In the genomic region with DNA sequence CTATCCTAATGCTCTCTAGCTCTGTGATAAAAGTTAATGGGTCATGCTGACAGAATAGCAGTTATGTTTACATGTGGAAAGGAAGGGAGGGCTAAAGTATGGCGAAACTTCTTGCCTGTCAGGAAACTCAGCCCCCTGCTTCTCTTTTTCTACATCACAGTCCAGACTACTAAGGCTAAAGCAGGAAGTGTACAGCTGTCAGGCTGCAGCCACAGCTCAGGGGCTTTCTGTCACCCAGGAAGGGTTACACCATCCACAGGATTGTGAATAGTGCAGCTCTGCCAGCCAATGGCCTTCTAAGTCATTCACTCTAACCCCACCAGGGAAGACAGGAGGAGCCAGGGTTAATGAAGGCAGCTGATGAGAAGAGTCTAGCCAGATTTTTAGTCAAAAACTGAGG, we compare ENCODE assay signal across 22 mouse cellular contexts. TPM values are rescaled to one million over a fixed set of nuclear protein-coding genes. Genes with fewer than 3 reads are reported as not detected.
A peak's percentile ranks its signal among the peaks of the same experiment; 100 is the strongest.
DNase-seq lines count a peak whose midpoint lies in the region; ATAC-seq and TF ChIP-seq lines count a peak whose summit lies in the region.
"Had no signal": no experiment of that assay in that cellular context is flagged by ENCODE, and none has a peak within 500 bp of the region (broad histone marks: within the 10 kb centered on the region; RNA-seq: fewer than 3 reads in every experiment).

No protein-coding gene starts in this region.

- no peak for ATAC-seq in kidney, postnatal 0 days (replicated peaks; ENCODE audit: low FRiP score, low read depth)
- ATAC-seq in liver, postnatal 0 days = peak; percentile 91
- peak; percentile 93 for ATAC-seq in megakaryocyte, adult 5-6 weeks (ENCODE audit: poor library complexity, severe bottlenecking)
- ATAC-seq in hindbrain, embryonic 11.5 days (ENCODE audit: low FRiP score) = no peak
- ATAC-seq: activated CD4-positive, CD25-positive, alpha-beta regulatory T cell, adult 4 months; intestine, embryonic 16.5 days had no signal

- no peak overlapping the region for H3K4me3 ChIP-seq in kidney, postnatal 0 days (replicated peaks; ENCODE audit: low read depth, low read length)
- no peak overlapping the region for H3K4me3 ChIP-seq in liver, postnatal 0 days (ENCODE audit: low read depth, low read length)
- no peak overlapping the region for H3K4me3 ChIP-seq in hindbrain, embryonic 11.5 days (ENCODE audit: low read depth, low read length)
- H3K4me3 ChIP-seq: forebrain, embryonic 10.5 days; heart, embryonic 12.5 days; hindbrain, embryonic 10.5 days; layer of hippocampus, adult 2 months; neural tube, embryonic 13.5 days had no signal

- H3K36me3 ChIP-seq in kidney, postnatal 0 days (ENCODE audit: insufficient read depth, low read length) = no peaks in the 10 kb centered on the region
- H3K36me3 ChIP-seq in liver, postnatal 0 days (replicated peaks; ENCODE audit: insufficient read depth, low read length) = no peaks in the 10 kb centered on the region
- H3K36me3 ChIP-seq in hindbrain, embryonic 11.5 days (ENCODE audit: control insufficient read depth, insufficient read depth, low read length) = no peaks in the 10 kb centered on the region
- H3K36me3 ChIP-seq: forebrain, embryonic 10.5 days; G1E; heart, embryonic 12.5 days; hindbrain, embryonic 10.5 days; neural tube, embryonic 13.5 days had no signal

- H3K4me2 ChIP-seq in kidney, postnatal 0 days (ENCODE audit: low read length) = no peak overlapping the region
- H3K4me2 ChIP-seq in liver, postnatal 0 days (ENCODE audit: low read depth, low read length) = no peak overlapping the region
- no peak overlapping the region for H3K4me2 ChIP-seq in hindbrain, embryonic 11.5 days (replicated peaks; ENCODE audit: low read depth, low read length)
- H3K4me2 ChIP-seq: heart, embryonic 12.5 days; neural tube, embryonic 13.5 days had no signal

- no peak for TF ChIP-seq CTCF in kidney, postnatal 0 days (IDR thresholded peaks at IDR 0.05; ENCODE audit: low read depth)
- TF ChIP-seq CTCF in liver, postnatal 0 days (IDR thresholded peaks at IDR 0.05; ENCODE audit: low read depth) = no peak

- H3K27ac ChIP-seq in kidney, postnatal 0 days = no peak overlapping the region
- H3K27ac ChIP-seq in liver, postnatal 0 days (ENCODE audit: low read depth) = peak overlapping the region; percentile 63; the same call in 1 of the 2 replicates
- H3K27ac ChIP-seq in hindbrain, embryonic 11.5 days (ENCODE audit: low read depth, low read length) = no peak overlapping the region
- H3K27ac ChIP-seq: forebrain, embryonic 10.5 days; hindbrain, embryonic 10.5 days; layer of hippocampus, adult 2 months; neural tube, embryonic 13.5 days had no signal

- DNase-seq in kidney, postnatal 0 days (ENCODE audit: low spot score) = peak; percentile 10
- no peak for DNase-seq in kidney, adult 9 months
- DNase-seq in brain, adult 2 months (ENCODE audit: low read depth, low spot score) = peak; percentile 24
- DNase-seq in liver, postnatal 0 days = peak; percentile 36
- no peak for DNase-seq in frontal cortex, postnatal 25 days (ENCODE audit: low spot score in 2 of 2)
- no peak for DNase-seq in hindbrain, embryonic 11.5 days (ENCODE audit: low spot score)
- DNase-seq in urinary bladder, postnatal 10 days (ENCODE audit: low spot score) = no peak
- DNase-seq: cerebellum, postnatal 10 days; midbrain, embryonic 14.5 days; thymus, adult 18-20 months had no signal

- no peaks in the 10 kb centered on the region for H3K27me3 ChIP-seq in kidney, postnatal 0 days (ENCODE audit: insufficient read depth, low read length)
- H3K27me3 ChIP-seq in liver, postnatal 0 days (ENCODE audit: insufficient read depth, low read length) = no peaks in the 10 kb centered on the region
- no peaks in the 10 kb centered on the region for H3K27me3 ChIP-seq in hindbrain, embryonic 11.5 days (ENCODE audit: control insufficient read depth, insufficient read depth, low read length)
- H3K27me3 ChIP-seq: heart, embryonic 12.5 days; neural tube, embryonic 13.5 days had no signal

- no peak for TF ChIP-seq EP300 in liver, postnatal 0 days (IDR thresholded peaks at IDR 0.05; ENCODE audit: low read depth)

- no peaks in the 10 kb centered on the region for H3K4me1 ChIP-seq in kidney, postnatal 0 days (replicated peaks; ENCODE audit: insufficient read depth, low read length)
- H3K4me1 ChIP-seq in liver, postnatal 0 days (ENCODE audit: insufficient read depth) = no peaks in the 10 kb centered on the region
- H3K4me1 ChIP-seq in hindbrain, embryonic 11.5 days (replicated peaks; ENCODE audit: control insufficient read depth, insufficient read depth, low read length) = no peaks in the 10 kb centered on the region
- H3K4me1 ChIP-seq: forebrain, embryonic 10.5 days; heart, embryonic 12.5 days; hindbrain, embryonic 10.5 days; neural tube, embryonic 13.5 days had no signal

- H3K9me3 ChIP-seq in kidney, postnatal 0 days (replicated peaks; ENCODE audit: low read length) = no peaks in the 10 kb centered on the region
- H3K9me3 ChIP-seq in liver, postnatal 0 days (ENCODE audit: low read length) = no peaks in the 10 kb centered on the region
- no peaks in the 10 kb centered on the region for H3K9me3 ChIP-seq in hindbrain, embryonic 11.5 days (ENCODE audit: control insufficient read depth, low read length)
- H3K9me3 ChIP-seq: forebrain, embryonic 10.5 days; heart, embryonic 12.5 days; hindbrain, embryonic 10.5 days; neural tube, embryonic 13.5 days had no signal

- no peak overlapping the region for H3K9ac ChIP-seq in kidney, postnatal 0 days (ENCODE audit: low read depth, low read length)
- no peak overlapping the region for H3K9ac ChIP-seq in liver, postnatal 0 days (replicated peaks)
- no peak overlapping the region for H3K9ac ChIP-seq in hindbrain, embryonic 11.5 days (ENCODE audit: low read depth, low read length)
- H3K9ac ChIP-seq: heart, embryonic 12.5 days; neural tube, embryonic 13.5 days had no signal

- WGBS in kidney, postnatal 0 days = 13% methylated on average over 1 of the region's 1 CpGs
- WGBS in liver, postnatal 0 days (ENCODE audit: insufficient replicate concordance) = 10% methylated on average over 1 of the region's 1 CpGs
- 74% methylated on average over 1 of the region's 1 CpGs for WGBS in hindbrain, embryonic 11.5 days

RNA-seq across cellular contexts. Expression of a gene that starts 11.0 kb away (rescaled TPM):
- polyA plus RNA-seq in kidney, postnatal 0 days (2015; fragmentation: Nextera tagmentation; extraction: Ambion mirVana) = 32.7 and 36.2 TPM in 2 replicates
- 14.2 and 15.2 TPM in 2 replicates for polyA plus RNA-seq in liver, postnatal 0 days (2015; fragmentation: Nextera tagmentation; extraction: Ambion mirVana)
- total RNA-seq in megakaryocyte, adult 5-6 weeks (2015) = 77.7 and 81.1 TPM in 2 replicates
- total RNA-seq in megakaryocyte, adult 5-6 weeks (2017) = 77.6 and 82.9 TPM in 2 replicates
- polyA plus RNA-seq in hindbrain, embryonic 11.5 days (2014; fragmentation: Nextera tagmentation; extraction: Ambion mirVana) = 29.3 and 32.2 TPM in 2 replicates

RNA-seq across cellular contexts. Expression of a gene that starts 12.2 kb away (rescaled TPM):
- polyA plus RNA-seq in kidney, postnatal 0 days (2015; fragmentation: Nextera tagmentation; extraction: Ambion mirVana) = not detected in 2 replicates
- polyA plus RNA-seq in liver, postnatal 0 days (2015; fragmentation: Nextera tagmentation; extraction: Ambion mirVana) = 0.09 TPM in 1 of 2 replicates, not detected in the other
- total RNA-seq in megakaryocyte, adult 5-6 weeks (2015) = 1.5 and 1.8 TPM in 2 replicates
- 1.8 and 2.0 TPM in 2 replicates for total RNA-seq in megakaryocyte, adult 5-6 weeks (2017)
- not detected in 2 replicates for polyA plus RNA-seq in hindbrain, embryonic 11.5 days (2014; fragmentation: Nextera tagmentation; extraction: Ambion mirVana)
- total RNA-seq: gastrocnemius, adult 8-10 months; layer of hippocampus, adult 2 months; left cerebral cortex, postnatal 36 days had no signal
- polyA plus RNA-seq: activated CD4-positive, CD25-positive, alpha-beta regulatory T cell, adult 4 months; embryonic facial prominence, embryonic 11.5 days; forebrain, embryonic 10.5 days; G1E; heart, embryonic 12.5 days; hindbrain, embryonic 10.5 days; intestine, embryonic 16.5 days; neural tube, embryonic 13.5 days had no signal

RNA-seq across cellular contexts. Expression of a gene that starts 40.4 kb away (rescaled TPM):
- 27.6 and 28.5 TPM in 2 replicates for polyA plus RNA-seq in kidney, postnatal 0 days (2015; fragmentation: Nextera tagmentation; extraction: Ambion mirVana)
- 10.2 and 10.7 TPM in 2 replicates for polyA plus RNA-seq in liver, postnatal 0 days (2015; fragmentation: Nextera tagmentation; extraction: Ambion mirVana)
- total RNA-seq in megakaryocyte, adult 5-6 weeks (2015) = 46.3 and 51.3 TPM in 2 replicates
- total RNA-seq in megakaryocyte, adult 5-6 weeks (2017) = 72.7 and 92.4 TPM in 2 replicates
- polyA plus RNA-seq in hindbrain, embryonic 11.5 days (2014; fragmentation: Nextera tagmentation; extraction: Ambion mirVana) = 25.7 and 30.9 TPM in 2 replicates

Comparison
In these comparisons a context has a peak if more than half of its experiments do, and no peak if none do; other contexts are left out.
1. DNase-seq: peak in kidney, postnatal 0 days (single experiment), brain, adult 2 months (single experiment) and liver, postnatal 0 days (single experiment); none in kidney, adult 9 months (single experiment), frontal cortex, postnatal 25 days (0 of 2), hindbrain, embryonic 11.5 days (single experiment) and urinary bladder, postnatal 10 days (single experiment).
2. ATAC-seq: peak in liver, postnatal 0 days (single experiment) and megakaryocyte, adult 5-6 weeks (single experiment); none in kidney, postnatal 0 days (single experiment) and hindbrain, embryonic 11.5 days (single experiment).